Mouse (Mus musculus) layer of hippocampus, postnatal 14 days (tissue): ENCODE data around the gene Pkd1. TPM values are rescaled to one million over a fixed set of nuclear protein-coding genes. Genes with fewer than 3 reads are reported as not detected.

ENCODE experiments used
- DNase-seq, 2 experiments: peaks; one replicate each; pipeline ENCODE4 v3.0.0; 2021 to 2022; ENCODE audit warnings: low spot score in 2 of 2, mixed read lengths in 1 of 2
- total RNA-seq, 2 experiments: library from RNA; stranded (reverse); gene quantifications; 2 replicates each; pipeline ENCODE4 v1.2.3; 2021

The Pkd1 gene
- total RNA-seq, 2 experiments from 2014 or later = 71.1 to 85.9 TPM

GRCm38 (mm10) chr17:24565092-24565491, 15.5 kb downstream of the Pkd1 start:
- DNase-seq = no peak

GRCm38 (mm10) chr17:24565792-24566191, 16.2 kb downstream of the Pkd1 start:
- DNase-seq = no peak

DNA sequence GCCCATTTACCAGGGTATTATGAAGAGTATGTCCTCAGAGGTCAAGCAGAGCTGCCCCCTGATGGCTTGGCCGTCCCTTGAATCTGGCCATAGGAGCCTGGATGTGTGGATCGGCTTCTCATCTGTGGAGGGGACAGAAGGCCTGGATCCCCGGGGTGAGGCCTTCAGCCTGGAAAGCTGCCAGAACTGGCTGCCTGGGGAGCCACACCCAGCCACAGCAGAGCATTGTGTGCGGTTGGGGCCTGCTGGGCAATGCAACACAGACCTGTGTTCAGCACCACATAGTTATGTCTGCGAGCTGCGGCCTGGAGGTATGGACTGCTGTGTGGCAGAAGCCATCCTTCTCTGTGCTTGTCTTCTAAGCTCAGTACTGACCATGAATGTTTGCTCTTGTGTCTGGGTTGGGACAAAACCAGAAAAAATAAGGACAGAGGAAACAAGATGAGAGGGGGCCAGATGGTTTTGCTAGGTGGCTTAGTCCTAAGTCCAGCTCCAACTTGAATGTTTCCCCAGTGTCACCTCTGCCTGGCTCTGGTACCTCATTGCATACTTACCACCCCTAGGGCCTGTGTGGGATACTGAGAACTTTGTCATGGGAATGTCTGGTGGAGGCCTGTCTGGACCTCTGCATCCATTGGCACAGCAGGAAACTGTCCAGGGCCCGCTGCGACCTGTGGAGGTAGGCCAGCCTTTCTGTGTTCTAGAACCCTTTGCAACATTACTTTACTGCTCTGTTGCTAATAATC, 17.6 kb downstream of the Pkd1 start:
- no peak for DNase-seq

DNA sequence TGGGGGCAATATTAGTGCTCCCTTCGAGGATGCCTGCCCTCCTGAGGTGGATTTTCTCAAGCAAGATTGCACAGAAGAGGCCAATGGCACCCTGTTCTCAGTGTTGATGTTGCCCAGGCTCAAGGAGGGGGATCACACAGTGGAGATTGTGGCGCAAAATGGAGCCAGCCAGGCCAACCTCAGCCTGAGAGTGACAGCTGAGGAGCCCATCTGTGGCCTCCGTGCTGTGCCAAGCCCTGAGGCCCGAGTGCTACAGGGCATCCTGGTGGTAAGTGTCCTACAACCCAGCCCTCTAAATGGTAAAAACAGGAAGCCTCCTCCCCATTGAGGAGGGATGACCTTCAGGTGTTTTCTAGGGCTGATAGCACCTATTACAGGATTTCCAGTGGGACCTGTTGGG, 20.2 kb downstream of the Pkd1 start:
- no peak for DNase-seq

DNA sequence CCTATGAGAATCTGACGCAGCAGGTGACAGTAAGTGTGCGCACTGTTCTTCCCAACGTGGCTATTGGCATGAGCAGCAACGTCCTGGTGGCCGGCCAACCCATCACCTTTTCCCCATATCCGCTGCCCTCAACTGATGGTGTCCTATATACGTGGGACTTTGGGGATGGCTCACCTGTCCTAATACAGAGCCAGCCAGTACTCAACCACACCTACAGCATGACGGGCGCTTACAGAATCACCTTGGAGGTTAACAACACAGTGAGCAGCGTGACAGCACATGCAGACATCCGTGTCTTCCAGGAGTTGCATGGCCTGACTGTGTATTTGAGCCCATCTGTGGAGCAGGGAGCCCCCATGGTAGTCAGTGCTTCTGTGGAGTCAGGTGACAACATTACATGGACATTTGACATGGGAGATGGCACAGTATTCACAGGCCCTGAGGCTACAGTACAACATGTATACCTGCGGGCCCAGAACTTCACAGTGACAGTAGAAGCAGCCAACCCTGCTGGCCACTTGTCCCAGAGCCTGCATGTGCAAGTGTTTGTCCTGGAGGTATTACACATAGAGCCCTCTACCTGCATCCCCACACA, 23.1 kb downstream of the Pkd1 start:
- no peak for DNase-seq

DNA sequence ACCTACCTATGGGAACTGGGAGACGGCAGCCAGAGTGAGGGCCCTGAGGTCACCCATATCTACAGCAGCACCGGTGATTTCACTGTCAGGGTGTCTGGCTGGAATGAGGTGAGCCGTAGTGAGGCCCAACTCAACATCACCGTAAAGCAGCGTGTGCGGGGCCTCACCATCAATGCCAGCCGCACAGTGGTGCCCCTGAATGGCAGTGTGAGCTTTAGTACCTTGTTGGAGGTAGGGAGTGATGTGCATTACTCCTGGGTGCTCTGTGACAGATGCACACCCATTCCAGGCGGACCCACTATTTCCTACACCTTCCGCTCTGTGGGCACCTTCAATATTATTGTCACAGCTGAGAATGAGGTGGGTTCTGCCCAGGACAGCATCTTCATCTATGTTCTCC, 24.2 kb downstream of the Pkd1 start:
- DNase-seq = no peak

- DNase-seq = no peak
These were observed 29.9 kb downstream of the Pkd1 start for GRCm38 (mm10) chr17:24579532-24579931.

GRCm38 (mm10) chr17:24580287-24580686, 30.7 kb downstream of the Pkd1 start:
- no peak for DNase-seq

DNA sequence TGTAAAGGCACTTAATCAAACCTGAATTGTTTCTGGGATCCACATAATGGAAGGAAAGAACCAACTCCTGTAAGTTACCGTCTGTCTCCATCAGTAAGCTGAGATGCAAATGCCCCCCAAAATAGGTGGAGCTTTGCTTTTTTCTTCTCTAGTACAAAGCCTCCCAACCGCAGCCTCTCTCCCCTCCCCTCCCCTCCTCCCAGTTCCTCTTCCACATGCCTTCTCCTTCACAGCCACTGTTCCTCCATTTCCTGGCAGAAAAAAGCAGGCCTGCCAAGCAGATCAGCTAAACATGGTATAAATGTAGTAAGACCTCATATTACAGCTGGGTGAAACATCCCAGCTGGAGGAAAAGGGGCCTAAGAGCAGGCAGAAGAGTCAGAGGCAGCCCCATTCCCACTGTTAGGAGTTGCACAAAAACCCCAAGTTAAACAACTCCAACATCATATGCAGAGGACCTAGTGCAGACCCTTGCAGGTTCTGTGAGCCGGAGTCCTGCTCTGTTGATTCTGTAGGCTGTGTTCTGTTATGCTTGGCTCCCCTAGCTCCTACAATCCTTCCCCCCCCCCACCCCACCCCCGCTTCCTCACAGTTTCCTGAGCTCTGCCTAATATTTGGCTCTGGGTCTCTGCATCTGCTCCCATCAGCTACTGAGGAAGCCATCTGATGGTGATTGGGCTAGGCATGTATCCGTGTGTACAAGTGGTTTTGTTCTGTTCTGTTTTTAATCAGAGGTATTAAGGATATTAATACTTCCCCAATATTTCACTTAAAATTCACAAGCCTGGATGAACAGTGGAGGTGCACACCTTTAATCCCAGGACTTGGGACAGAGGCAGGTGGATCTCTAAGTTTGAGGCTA, 34.2 kb downstream of the Pkd1 start:
- DNase-seq = no peak

GRCm38 (mm10) chr17:24584520-24584919, 34.9 kb downstream of the Pkd1 start:
- DNase-seq = no peak

- DNase-seq = no peak
These were observed 36.9 kb downstream of the Pkd1 start for GRCm38 (mm10) chr17:24586532-24586931.

- no peak for DNase-seq
These were observed 41.3 kb downstream of the Pkd1 start for GRCm38 (mm10) chr17:24590943-24591342.

- DNase-seq = no peak
These were observed 42.1 kb downstream of the Pkd1 start for GRCm38 (mm10) chr17:24591695-24592094.

DNA sequence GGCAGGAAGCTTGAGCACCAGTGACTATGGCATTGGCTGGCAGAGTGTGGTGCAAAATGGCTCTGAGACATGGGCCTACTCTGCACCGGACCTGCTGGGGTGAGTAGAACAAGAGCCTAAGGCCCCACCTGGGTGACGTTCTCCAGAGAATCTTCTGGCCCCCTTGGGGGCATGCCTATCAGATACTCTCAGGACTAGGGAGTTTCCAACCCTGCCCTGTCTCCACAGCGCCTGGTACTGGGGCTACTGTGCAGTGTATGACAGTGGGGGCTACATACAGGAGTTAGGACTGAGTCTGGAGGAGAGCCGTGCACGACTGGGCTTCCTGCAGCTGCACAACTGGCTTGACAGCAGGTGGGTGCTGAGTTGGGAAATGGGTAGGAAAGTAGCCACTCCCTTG, 43.6 kb downstream of the Pkd1 start:
- DNase-seq = no peak

DNA sequence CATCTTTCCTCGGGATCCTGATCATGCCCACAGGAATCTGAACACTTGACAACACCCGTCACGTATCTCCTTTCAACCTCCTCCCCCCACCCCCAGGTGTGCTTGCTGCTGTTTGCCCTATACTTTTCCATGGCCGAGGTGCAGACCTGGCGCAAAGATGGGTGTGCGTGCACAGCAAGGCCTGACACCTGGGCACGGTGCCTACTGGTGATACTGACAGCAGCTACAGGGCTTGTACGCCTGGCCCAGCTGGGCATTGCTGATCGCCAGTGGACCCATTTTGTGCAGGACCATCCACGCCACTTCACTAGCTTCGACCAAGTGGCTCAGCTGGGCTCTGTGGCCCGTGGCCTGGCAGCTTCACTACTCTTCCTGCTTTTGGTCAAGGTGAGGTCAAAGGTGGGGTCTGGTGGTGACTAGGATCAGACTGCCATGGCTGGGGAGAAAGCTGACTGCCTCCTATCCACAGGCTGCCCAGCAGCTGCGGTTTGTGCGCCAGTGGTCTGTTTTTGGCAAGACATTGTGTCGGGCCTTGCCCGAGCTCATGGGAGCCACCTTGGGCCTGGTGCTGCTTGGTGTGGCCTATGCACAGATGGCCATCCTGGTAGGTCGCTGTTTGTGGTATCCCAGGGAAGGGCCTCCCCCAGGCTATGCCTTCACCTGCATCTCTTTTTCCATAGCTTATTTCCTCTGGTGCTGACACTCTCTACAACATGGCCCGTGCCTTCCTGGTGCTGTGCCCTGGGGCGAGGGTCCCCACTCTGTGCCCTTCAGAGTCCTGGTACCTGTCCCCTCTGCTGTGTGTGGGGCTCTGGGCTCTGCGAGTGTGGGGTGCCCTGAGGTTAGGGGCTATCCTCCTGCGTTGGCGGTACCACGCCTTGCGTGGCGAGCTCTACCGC, 44.6 kb downstream of the Pkd1 start:
- DNase-seq = no peak

DNA sequence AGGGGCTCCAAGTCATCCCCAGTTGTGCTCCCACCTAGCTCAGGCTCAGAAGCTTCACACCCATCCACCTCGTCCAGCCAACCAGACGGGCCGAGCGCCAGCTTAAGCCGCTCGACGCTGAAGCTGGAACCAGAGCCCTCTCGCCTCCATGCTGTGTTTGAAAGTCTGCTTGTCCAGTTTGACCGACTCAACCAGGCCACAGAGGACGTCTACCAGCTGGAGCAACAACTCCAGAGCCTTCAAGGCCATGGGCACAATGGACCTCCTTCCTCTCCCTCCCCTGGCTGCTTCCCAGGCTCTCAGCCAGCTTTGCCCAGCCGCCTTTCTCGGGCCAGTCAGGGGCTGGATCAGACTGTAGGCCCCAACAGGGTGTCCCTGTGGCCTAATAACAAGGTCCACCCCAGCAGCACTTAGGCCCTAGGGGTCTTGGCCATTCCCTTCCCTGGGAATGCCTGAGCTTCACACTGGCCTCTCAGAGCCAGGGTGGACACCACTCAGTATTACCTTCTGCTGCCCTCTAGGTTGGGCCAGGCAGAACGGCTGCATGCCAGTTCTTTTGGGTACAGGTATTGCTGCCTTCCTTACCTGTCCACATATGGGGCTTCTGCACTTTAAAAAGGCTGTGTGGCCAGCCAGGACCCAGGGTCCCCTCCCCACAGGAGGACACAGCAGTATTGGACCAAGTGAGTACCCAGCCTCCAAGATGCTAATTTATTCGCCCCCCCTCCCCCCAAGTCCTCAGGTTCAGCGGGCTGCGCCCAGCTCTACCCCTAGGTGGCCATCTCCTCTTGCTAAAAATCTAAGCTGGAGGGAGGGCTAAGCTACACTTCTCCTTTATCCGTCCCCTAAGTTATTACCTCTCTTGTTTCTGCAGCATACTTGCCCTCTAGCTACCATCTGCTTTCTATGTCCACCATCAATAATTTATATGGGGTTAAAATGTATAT, 45.8 kb downstream of the Pkd1 start:
- no peak for DNase-seq

- no peak for DNase-seq
These were observed 46.4 kb downstream of the Pkd1 start for GRCm38 (mm10) chr17:24596073-24596466.

- DNase-seq = no peak
These were observed 47.0 kb downstream of the Pkd1 start for GRCm38 (mm10) chr17:24596471-24597183.

GRCm38 (mm10) chr17:24597989-24598388, 48.4 kb downstream of the Pkd1 start:
- DNase-seq = no peak
